Mouse (Mus musculus) G1E-ER4 (cell line): ENCODE data around the gene Atp5d. TPM values are rescaled to one million over a fixed set of nuclear protein-coding genes. Genes with fewer than 3 reads are reported as not detected.

Experiments used
- GATA1 ChIP-seq: IDR thresholded peaks from one replicate; pipeline ENCODE4 v1.8.0; 2012; ENCODE audit warnings: low read length, inconsistent platforms
- polyA plus RNA-seq: library from polyadenylated mRNA; stranded (reverse); fragments of >175 nt; gene quantifications from 2 replicates; pipeline ENCODE4 v1.2.3, GENCODE M21; 2012

Gene Atp5d
- polyA plus RNA-seq, 1 experiment = 1,866 TPM

DNA sequence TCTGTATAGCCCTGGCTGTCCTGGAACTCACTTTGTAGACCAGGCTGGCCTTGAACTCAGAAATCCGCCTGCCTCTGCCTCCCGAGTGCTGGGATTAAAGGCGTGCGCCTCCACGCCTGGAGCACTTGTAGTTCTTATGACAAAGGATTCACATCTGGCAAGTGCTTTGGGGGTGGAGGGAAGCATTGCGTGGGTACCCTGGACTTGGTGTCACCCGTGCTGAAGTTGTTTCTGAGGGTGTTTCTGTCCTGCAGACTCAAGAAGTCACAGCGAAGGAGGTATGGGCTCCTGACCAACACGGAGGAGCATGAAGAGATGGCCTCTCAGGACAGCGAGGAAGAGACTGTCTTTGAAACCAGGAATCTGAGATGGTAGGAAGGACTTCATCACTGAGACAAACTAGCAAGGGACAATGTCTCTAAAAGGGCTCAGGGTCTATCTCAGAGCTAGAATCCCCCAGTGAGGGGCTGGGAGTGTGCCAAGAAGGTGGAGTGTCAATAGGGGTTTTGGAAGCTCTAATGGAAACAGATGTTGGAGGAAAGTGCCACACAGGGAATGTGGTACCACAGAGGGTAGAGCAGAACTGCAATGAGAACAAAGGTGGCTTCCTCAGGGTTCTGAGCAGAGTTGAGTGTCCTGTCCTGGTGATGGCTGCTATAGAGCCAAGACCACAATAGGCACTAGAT is 35.7 kb downstream of the Atp5d start:
- TF ChIP-seq GATA1 = no peak

DNA sequence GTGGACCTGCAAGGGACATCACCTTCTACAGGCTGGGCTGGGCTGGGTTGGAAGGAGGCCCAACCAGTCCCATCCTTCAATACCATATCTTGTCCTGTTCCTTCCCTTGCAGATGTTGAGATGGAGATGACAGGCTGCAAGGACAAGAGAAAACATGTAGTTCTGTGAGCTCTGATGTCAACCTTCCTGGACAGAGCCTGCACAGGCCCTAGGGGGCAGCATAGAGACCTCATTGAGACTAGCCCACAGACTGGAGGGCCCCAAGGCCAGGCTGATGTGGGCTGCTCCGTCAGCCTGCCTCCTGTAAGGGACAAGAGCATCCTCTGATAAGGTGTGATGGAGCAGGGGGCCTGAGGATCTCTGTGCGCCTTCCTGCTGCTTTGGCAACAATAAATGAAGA is 36.3 kb downstream of the Atp5d start:
- TF ChIP-seq GATA1 = no peak

DNA sequence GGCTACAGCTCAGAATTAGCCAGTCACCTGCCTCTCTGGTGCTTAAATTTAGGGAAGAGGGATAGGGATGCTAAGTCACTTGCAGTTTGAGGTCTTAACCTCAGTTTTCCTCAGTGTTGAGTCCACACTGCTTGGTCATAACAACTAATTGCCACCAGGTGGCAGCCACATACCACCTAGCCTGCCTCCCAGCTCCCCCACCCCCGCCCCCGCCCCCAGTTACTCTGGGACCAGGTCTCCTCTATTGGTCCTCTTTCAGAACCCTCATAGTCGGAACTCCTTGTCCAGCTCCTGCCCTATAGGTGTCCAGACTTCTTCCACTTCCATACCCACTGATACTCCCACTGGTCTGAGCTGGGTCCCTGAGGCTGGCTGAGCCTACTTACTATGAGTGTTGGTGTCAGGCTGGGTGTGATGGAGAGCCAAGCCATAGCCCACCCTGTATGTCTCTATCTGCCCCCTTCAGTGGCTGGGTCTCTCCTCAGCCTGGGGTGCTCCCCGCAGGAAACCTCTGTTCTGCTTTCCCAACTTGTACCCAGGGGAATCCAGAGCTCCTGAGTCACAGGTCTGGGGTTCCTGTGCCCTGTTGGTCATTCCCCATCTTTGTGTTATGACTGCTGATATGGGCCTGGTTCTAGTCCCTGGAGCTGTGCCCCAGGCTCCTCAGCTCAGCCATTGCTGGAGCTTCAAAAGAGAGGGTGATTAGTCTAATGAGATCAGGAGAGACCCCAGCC is 37.3 kb downstream of the Atp5d start:
- no peak for TF ChIP-seq GATA1

DNA sequence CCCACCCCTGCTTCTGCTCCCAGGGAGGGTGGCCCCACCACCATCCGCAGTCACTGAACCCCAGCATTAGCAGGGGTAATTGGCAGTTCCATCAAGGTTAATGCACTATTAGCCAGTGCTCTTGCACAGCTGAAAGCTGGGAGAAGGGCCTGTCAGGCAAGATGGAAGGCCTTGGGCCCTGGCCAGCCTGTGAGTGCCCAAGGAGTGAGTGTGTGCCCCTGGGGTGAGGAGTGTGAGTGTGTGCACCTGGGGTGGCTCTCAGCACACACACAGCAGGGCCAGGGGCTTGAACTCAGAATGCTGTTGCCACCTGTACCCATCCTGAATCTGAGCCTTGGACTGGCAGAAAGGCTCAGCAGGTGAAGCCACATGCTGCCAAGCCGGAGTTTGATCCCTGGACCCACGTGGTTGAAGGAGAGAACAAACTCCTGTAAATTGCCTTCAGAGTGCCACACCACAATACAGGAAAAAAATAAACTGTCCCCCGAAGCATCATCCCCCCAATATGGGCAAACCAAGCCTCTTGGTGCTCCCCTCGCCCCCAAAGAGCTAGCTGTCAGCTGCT is 37.9 kb downstream of the Atp5d start:
- TF ChIP-seq GATA1 = no peak

DNA sequence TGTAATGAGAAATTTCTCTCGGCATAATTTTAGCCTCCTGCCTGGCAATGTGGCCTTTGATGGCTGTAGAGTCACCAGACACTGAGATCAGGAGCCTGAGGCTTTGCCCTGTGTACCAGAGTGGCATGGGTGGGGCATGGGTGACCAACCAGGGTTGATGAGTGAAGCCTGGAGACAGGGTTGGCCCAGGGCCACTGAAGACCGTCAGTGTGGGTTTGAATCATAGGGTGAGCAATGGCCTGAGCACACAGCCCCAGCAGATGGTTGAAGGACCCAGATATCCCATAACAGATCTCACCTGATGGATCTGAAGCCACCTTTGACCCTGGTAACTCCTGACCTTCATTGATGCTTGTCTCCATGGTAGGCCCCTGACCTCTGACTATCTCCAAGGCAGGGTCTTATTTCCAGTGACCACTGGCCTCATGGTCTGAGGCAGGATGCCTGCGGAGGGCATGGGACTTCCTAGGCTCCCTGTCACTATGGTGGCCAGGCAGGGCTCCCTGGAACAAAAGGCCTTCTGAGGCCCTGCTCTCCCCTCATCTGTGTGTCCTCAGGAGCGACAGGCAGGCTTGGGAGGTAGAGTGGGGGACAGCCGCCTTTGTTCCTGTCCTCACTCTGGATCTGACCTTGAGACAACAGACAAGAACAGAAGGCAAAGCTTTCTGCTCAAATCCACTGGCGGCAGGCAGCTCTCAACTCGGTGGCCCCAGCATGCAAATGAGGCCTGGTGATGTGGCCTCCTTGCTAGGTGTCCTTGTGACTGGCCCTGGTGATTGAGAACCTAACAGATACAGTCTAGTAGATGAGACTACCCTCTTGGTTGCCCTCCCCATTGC is 39.2 kb downstream of the Atp5d start:
- TF ChIP-seq GATA1 = no peak

DNA sequence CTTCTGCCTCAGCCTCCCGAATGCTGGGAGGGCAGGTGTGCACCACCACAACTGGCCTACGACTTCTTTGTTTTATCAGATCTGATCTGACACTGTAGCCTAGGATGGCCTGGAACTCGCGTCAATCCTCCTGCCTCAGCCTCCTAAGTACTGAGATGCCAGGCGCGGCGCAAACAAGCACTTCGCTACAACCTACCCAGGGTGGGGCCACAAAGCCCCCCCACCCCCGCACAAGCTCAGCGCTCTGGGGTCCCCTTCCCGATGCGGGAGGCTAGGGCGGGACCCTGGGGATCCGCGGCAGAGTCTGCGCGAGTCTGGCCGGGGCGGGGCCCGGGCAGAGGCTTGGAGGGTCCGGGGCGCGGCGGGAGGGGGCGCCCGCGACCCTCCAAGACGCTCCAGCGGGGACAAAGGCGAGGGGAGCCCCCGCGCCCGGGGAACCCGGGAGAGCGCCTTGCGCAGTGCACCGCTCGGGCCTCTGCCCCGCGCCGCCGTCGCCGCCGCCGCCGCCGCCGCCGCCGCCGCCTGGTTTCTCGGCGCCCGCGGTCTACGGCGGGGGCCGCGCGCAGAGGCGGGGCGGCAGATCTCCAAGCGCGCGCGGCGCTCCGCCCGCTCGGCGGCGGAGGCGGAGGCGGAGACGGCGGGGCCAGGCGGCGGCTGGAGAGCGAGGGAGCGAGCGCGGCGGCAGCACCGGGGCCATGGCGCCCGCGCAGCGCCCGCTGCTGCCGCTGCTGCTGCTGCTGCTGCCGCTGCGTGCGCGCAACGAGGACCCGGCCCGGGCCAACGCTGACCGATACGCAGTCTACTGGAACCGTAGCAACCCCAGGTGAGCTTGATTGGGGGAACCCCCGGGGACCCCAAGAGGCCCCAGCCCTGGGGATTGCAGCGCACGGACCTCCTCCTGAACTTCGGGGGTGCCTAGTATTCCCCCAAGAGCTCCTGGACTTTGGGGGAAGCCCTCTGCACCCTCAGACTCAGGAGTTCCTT is 40.9 kb downstream of the Atp5d start, which contains the start of gene Efna2:
Gene Efna2, plus strand, starts transcription at position 415 of the 984 bp plus-strand sequence.
- no peak for TF ChIP-seq GATA1

DNA sequence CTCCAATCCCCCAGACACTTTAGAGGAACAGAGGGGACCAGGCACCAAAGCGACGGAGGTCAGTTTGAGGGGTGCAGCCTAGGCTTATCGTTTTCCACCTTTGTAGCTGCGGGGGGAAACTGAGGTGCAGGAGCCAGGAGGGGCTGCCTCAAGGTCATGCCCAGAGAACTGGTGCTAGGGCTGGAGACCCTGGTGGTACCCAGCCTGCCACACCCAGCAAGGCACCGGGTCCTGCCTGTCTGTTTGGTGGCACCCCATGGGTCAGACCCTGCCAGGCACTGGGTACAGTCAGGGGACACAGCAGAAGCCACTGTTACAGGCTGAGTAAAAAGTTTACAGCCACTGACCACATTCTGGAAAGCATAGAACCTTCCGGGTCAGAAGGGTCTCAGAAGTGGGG is 41.9 kb downstream of the Atp5d start:
- no peak for TF ChIP-seq GATA1

DNA sequence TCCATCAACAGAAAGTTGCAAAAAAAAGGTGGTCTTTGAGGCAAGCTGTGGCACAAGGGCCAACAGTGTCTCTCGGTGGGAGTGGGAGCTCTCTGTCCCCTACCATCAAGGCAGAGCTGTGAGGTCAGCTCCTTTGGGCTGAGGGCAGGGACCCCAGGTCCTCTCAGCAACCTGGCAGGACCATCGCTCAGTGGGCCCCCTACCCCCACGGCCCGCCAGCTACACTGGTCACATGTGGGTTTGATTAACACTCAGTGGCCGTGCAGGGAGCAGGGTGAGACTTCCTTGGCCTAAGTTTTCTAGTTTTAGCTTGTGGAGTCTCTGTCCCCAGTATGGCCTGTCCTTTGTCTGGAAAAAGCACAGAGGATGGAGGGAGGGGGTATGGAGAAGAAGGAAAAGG is 42.4 kb downstream of the Atp5d start:
- TF ChIP-seq GATA1 = no peak

DNA sequence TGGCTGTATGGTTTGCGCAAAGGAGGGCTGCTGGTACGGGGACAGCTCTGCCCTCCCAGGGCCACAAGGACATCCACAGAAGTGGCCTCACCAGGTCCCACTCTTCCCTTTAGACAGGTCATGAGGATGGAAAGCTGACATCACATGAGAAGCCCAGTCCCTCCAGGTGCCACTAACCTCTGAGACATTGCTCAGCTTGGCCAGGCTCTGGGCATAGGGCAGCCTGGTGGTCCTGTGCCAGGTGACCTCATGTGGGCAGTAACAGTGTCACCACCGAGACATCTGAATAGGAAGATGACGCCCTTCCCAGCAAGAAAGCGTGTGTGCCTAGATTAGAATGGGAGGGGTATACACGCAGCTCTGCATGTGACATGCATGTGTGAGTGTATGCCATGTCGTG is 44.1 kb downstream of the Atp5d start:
- no peak for TF ChIP-seq GATA1

DNA sequence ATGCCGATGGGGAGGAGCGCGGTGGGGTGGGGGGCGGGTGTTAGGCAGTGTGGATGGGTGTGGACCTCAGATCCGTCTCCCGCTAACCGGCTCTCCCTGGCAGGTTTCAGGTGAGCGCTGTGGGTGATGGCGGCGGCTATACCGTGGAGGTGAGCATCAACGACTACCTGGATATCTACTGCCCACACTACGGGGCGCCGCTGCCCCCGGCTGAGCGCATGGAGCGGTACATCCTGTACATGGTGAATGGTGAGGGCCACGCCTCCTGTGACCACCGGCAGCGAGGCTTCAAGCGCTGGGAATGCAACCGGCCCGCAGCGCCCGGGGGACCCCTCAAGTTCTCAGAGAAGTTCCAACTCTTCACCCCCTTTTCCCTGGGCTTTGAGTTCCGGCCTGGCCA is 48.2 kb downstream of the Atp5d start:
- no peak for TF ChIP-seq GATA1

DNA sequence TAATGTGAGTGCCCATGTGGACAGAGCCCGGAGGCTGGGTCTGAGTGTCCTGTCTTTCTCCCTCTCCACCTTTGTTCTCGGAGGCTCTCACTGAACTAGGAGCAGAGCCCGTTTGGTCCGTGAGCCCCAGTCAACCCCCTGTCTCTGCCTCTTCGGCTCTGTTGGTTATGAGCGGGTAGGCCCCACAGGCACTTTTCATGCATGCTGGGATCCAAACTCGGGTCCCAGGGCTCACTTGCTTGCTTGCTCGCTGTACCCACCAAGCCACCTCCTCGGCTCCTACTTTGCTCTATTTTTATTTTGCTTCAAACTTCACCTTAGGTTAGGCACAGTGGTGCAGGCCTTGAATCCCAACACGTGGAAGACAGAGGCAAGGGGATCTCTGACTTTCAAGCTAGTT is 49.3 kb downstream of the Atp5d start:
- TF ChIP-seq GATA1 = no peak

DNA sequence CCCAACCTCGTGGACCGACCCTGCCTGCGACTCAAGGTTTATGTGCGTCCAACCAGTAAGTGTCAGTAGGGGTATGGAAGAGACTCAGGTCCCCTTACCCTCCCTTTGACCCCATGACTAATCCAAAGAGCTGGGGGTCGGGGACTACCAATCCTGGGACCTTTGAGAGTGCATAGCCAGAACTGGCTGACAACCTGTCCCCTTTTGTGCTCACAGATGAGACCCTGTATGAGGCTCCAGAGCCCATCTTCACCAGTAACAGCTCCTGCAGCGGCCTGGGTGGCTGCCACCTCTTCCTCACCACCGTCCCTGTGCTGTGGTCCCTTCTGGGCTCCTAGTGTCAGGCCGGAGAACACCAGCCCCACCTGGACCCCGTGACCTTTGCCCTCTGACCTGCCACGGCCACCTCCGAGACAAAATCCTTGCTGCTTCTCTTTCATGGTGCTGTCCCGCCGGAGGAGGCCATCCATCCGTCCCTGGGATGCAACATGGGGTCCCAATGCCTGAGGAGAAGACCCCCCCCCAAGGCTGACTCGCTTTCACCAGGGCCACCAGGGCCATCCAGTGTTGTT is 50.1 kb downstream of the Atp5d start:
- no peak for TF ChIP-seq GATA1

DNA sequence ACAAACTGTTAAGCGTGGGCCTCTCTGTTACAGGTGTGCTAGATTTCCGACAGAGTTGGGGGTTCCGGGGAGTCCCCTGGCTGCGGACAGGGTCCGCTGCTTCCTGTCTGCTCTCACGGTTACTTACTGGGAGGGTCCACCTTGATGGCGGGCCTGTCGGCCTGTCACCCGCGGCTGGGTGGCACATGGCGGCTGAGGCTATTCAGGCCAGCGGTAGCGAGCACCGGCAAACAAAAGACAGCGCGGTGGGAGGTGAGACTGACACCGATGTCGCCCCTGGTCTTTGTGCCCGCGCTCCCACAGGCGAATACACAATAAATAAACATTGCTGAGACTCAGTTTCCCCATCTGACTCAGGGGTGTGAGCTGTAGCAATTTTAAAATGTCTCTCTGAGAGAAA is 51.6 kb downstream of the Atp5d start:
- no peak for TF ChIP-seq GATA1

DNA sequence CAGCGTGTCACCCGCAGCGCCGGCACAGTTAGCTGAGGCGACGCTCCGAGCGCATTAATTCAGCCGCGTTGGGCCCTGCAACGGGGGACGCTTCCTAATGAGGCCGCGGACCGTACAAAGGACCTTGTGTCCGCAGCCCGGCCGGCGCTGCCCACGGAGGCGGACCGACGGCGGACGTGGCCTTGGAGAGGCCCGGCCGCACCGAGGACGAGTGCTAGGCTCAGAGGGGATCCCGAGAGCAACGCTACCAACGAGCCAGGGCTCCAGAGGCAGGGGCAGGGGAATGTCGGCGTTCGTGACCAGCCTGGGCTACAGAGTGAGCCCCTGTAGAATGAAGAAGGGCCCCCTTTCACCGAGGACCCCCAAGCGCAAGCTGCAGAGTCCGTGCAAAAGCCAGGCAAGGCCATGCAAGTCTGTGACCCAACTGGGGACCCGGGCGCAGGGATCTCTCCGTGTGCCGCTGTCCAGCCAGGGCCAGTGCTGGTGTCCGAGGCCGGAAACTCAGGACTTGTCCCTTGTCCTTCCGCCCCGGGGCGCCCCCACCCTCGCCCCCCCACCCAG is 52.1 kb downstream of the Atp5d start:
- no peak for TF ChIP-seq GATA1
